Mouse (Mus musculus): Measurements from ENCODE around the gene Dnajc28. TPM values are rescaled to one million over a fixed set of nuclear protein-coding genes. Genes with fewer than 3 reads are reported as not detected.

Dnajc28 gene
- polyA plus RNA-seq, 1 experiment from 2014 or later, result 5.8 TPM

DNA sequence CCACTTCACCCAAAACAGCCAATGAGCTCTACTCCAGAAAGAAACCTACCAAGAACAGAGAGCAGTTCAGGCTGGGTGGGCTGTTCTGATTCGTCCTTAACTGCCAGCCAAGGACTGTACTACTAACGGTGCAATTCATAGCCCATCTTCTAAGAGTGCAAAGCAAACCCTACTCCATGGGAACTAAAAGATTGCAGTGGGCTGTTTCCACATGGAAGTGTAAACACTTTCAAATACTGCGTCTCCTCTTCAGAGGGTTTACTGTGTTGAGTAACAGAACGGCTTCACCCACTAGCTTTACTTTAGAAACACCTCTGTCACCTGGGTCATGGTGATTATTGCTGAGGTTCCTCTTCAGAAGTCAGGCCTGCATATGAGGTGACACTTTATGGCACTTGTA is 17.7 kb downstream of the Dnajc28 start:
- H3K27ac ChIP-seq (replicated peaks in 1 of 2; ENCODE audit: control insufficient read depth in 1 of 2, insufficient read depth in 1 of 2, low read depth in 2 of 2, low read length in 2 of 2), result no peak overlapping the region
- no peaks in the 10 kb centered on the region for H3K27me3 ChIP-seq (ENCODE audit: control insufficient read depth, insufficient read depth, low read length)
- 73% methylated on average over 4 of the region's 4 CpGs for WGBS
- no peaks in the 10 kb centered on the region for H3K36me3 ChIP-seq (ENCODE audit: control insufficient read depth, insufficient read depth, low read length)
- H3K9ac ChIP-seq (ENCODE audit: low read length), result no peak overlapping the region
- H3K4me3 ChIP-seq (ENCODE audit: control insufficient read depth in 1 of 2, insufficient read depth in 1 of 2, low read depth in 1 of 2, low read length in 2 of 2), result no peak overlapping the region
- peaks cover 0 to 7% of the 10 kb centered on the region in 2 experiments; a peak in 2 of 4 replicates for H3K4me1 ChIP-seq (ENCODE audit: control insufficient read depth in 2 of 2, insufficient read depth in 2 of 2, low read length in 2 of 2)
- no peak for ATAC-seq (ENCODE audit: insufficient number of reproducible peaks, insufficient read depth, low FRiP score, low read depth)
- no peaks in the 10 kb centered on the region for H3K9me3 ChIP-seq (ENCODE audit: control insufficient read depth, low read length)
- H3K4me2 ChIP-seq (ENCODE audit: low read length), result no peak overlapping the region

DNA sequence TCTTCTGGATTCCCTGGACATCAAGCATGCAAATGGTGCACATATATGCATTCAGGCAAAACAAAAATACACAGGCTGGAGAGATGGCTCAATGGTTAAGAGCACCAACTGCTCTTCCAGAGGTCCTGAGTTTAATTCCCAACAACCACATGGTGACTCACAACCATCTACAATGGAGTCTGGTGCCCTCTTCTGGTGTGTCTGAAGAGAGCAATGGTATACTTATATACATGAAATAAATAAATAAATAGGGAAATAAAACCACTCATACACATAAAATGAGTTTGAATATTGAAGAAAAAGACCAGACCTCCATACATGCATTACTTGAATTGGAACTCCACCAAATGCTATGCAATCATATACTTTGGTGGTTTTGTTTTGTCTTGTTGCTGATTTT is 19.6 kb downstream of the Dnajc28 start:
- peaks cover 0 to 7% of the 10 kb centered on the region in 2 experiments; a peak in 2 of 4 replicates for H3K4me1 ChIP-seq (ENCODE audit: control insufficient read depth in 2 of 2, insufficient read depth in 2 of 2, low read length in 2 of 2)
- H3K36me3 ChIP-seq (ENCODE audit: control insufficient read depth, insufficient read depth, low read length), result no peaks in the 10 kb centered on the region
- no peak overlapping the region for H3K9ac ChIP-seq (ENCODE audit: low read length)
- H3K4me2 ChIP-seq (ENCODE audit: low read length), result no peak overlapping the region
- no peak overlapping the region for H3K4me3 ChIP-seq (ENCODE audit: control insufficient read depth in 1 of 2, insufficient read depth in 1 of 2, low read depth in 1 of 2, low read length in 2 of 2)
- H3K27ac ChIP-seq (replicated peaks in 1 of 2; ENCODE audit: control insufficient read depth in 1 of 2, insufficient read depth in 1 of 2, low read depth in 2 of 2, low read length in 2 of 2), result no peak overlapping the region
- H3K27me3 ChIP-seq (ENCODE audit: control insufficient read depth, insufficient read depth, low read length), result no peaks in the 10 kb centered on the region
- no peak for ATAC-seq (ENCODE audit: insufficient number of reproducible peaks, insufficient read depth, low FRiP score, low read depth)
- no peaks in the 10 kb centered on the region for H3K9me3 ChIP-seq (ENCODE audit: control insufficient read depth, low read length)

DNA sequence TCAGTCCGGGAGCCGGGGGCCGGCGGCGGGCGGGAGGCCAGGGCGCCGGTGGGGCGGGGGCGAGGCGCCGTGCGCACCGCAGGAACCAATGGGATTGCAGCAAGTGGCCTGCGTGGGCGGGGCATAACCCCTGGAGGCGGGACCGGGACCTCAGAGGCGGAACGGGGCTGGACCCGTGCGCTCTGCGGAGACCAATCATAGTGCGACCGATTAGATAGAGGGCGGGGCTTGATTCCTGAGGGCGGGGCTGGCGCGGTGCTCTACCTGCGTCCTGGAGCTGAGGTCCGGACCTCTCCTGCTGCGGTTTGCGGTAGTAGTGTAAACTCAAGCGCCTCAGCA is 21.2 kb downstream of the Dnajc28 start, which contains the start of gene Tmem50b:
TSS of gene Tmem50b (minus strand) at position 129 of the 339 bp plus-strand sequence.
- H3K27ac ChIP-seq (replicated peaks in 1 of 2; ENCODE audit: control insufficient read depth in 1 of 2, insufficient read depth in 1 of 2, low read depth in 2 of 2, low read length in 2 of 2), result peak within 1 kb of the TSS; percentile 9 to 77; a peak in 2 of 4 replicates
- WGBS, result under 1% methylated on average over 34 of the region's 34 CpGs
- no peaks in the 10 kb centered on the region for H3K36me3 ChIP-seq (ENCODE audit: control insufficient read depth, insufficient read depth, low read length)

GRCm38 (mm10) chr16:91596779-91597671 is 21.8 kb downstream of the Dnajc28 start:
- Histone ChIP-seq H3K27ac (replicated peaks in 1 of 2; ENCODE audit: control insufficient read depth in 1 of 2, insufficient read depth in 1 of 2, low read depth in 2 of 2, low read length in 2 of 2) (peak overlapping the region; percentile 9 to 77; a peak in 2 of 4 replicates), H3K4me2 (ENCODE audit: low read length) (peak overlapping the region; percentile 82), H3K4me3 (ENCODE audit: control insufficient read depth in 1 of 2, insufficient read depth in 1 of 2, low read depth in 1 of 2, low read length in 2 of 2) (peak overlapping the region; percentile 80 to 88), H3K9ac (ENCODE audit: low read length) (peak overlapping the region; percentile 83), H3K36me3 (ENCODE audit: control insufficient read depth, insufficient read depth, low read length) (no peaks in the 10 kb centered on the region), H3K27me3 (ENCODE audit: control insufficient read depth, insufficient read depth, low read length) (no peaks in the 10 kb centered on the region), H3K9me3 (ENCODE audit: control insufficient read depth, low read length) (no peaks in the 10 kb centered on the region), H3K4me1 (ENCODE audit: control insufficient read depth in 2 of 2, insufficient read depth in 2 of 2, low read length in 2 of 2) (peaks cover 0 to 7% of the 10 kb centered on the region in 2 experiments; a peak in 2 of 4 replicates)
- peak; percentile 55 for ATAC-seq (ENCODE audit: insufficient number of reproducible peaks, insufficient read depth, low FRiP score, low read depth)
- under 1% methylated on average over 75 of the region's 75 CpGs for WGBS

More for the DNA sequence above, 21.2 kb downstream of the Dnajc28 start, which contains the start of gene Tmem50b:
- Histone ChIP-seq H3K4me3 (ENCODE audit: control insufficient read depth in 1 of 2, insufficient read depth in 1 of 2, low read depth in 1 of 2, low read length in 2 of 2) (peak within 1 kb of the TSS; percentile 80 to 88), H3K4me2 (ENCODE audit: low read length) (peak within 1 kb of the TSS; percentile 82), H3K27me3 (ENCODE audit: control insufficient read depth, insufficient read depth, low read length) (no peaks in the 10 kb centered on the region), H3K4me1 (ENCODE audit: control insufficient read depth in 2 of 2, insufficient read depth in 2 of 2, low read length in 2 of 2) (peaks cover 0 to 7% of the 10 kb centered on the region in 2 experiments; a peak in 2 of 4 replicates), H3K9ac (ENCODE audit: low read length) (peak within 1 kb of the TSS; percentile 83), H3K9me3 (ENCODE audit: control insufficient read depth, low read length) (no peaks in the 10 kb centered on the region)
- ATAC-seq (ENCODE audit: insufficient number of reproducible peaks, insufficient read depth, low FRiP score, low read depth), result peak; percentile 99

GRCm38 (mm10) chr16:91596397-91596778 is 22.4 kb downstream of the Dnajc28 start:
- Histone ChIP-seq H3K4me3 (ENCODE audit: control insufficient read depth in 1 of 2, insufficient read depth in 1 of 2, low read depth in 1 of 2, low read length in 2 of 2) (peak overlapping the region; percentile 80 to 88), H3K9me3 (ENCODE audit: control insufficient read depth, low read length) (no peaks in the 10 kb centered on the region), H3K27me3 (ENCODE audit: control insufficient read depth, insufficient read depth, low read length) (no peaks in the 10 kb centered on the region), H3K9ac (ENCODE audit: low read length) (peak overlapping the region; percentile 83), H3K27ac (replicated peaks in 1 of 2; ENCODE audit: control insufficient read depth in 1 of 2, insufficient read depth in 1 of 2, low read depth in 2 of 2, low read length in 2 of 2) (no peak overlapping the region; a peak in 1 of 4 replicates), H3K4me1 (ENCODE audit: control insufficient read depth in 2 of 2, insufficient read depth in 2 of 2, low read length in 2 of 2) (peaks cover 0 to 7% of the 10 kb centered on the region in 2 experiments; a peak in 2 of 4 replicates), H3K36me3 (ENCODE audit: control insufficient read depth, insufficient read depth, low read length) (no peaks in the 10 kb centered on the region), H3K4me2 (ENCODE audit: low read length) (peak overlapping the region; percentile 82)
- 19% methylated on average over 9 of the region's 9 CpGs for WGBS
- ATAC-seq (ENCODE audit: insufficient number of reproducible peaks, insufficient read depth, low FRiP score, low read depth), result no peak

- H3K4me1 ChIP-seq (ENCODE audit: control insufficient read depth in 2 of 2, insufficient read depth in 2 of 2, low read length in 2 of 2), result peaks cover 0 to 7% of the 10 kb centered on the region in 2 experiments; a peak in 2 of 4 replicates
- no peak for ATAC-seq (ENCODE audit: insufficient number of reproducible peaks, insufficient read depth, low FRiP score, low read depth)
- H3K36me3 ChIP-seq (ENCODE audit: control insufficient read depth, insufficient read depth, low read length), result no peaks in the 10 kb centered on the region
- H3K4me3 ChIP-seq (ENCODE audit: control insufficient read depth in 1 of 2, insufficient read depth in 1 of 2, low read depth in 1 of 2, low read length in 2 of 2), result no peak overlapping the region
- H3K27me3 ChIP-seq (ENCODE audit: control insufficient read depth, insufficient read depth, low read length), result no peaks in the 10 kb centered on the region
- H3K9me3 ChIP-seq (ENCODE audit: control insufficient read depth, low read length), result no peaks in the 10 kb centered on the region
- no peak overlapping the region for H3K9ac ChIP-seq (ENCODE audit: low read length)
- H3K4me2 ChIP-seq (ENCODE audit: low read length), result no peak overlapping the region
- 81% methylated on average over 6 of the region's 6 CpGs for WGBS
- H3K27ac ChIP-seq (replicated peaks in 1 of 2; ENCODE audit: control insufficient read depth in 1 of 2, insufficient read depth in 1 of 2, low read depth in 2 of 2, low read length in 2 of 2), result no peak overlapping the region
Observed at GRCm38 (mm10) chr16:91595076-91595475, 23.8 kb downstream of the Dnajc28 start.

DNA sequence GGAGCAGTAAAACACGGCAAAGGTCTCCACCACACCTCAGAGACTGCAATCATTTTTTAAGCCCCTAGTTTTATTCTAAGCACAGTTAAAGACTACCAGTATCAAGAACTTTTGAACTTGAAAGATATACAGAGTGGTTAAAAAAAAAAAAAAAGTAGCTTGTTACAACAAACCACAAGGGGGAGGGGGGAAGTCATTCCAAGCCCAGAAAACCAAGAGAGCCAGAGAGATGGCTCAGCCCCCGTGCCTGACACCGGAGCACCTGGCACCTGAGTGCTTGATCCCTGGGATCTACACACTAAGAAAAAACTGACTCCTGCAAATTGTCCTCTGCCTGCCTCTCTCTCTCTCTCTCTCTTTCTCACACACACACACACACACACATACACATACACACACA is 25.6 kb downstream of the Dnajc28 start:
- Histone ChIP-seq H3K9me3 (ENCODE audit: control insufficient read depth, low read length) (no peaks in the 10 kb centered on the region), H3K9ac (ENCODE audit: low read length) (no peak overlapping the region), H3K36me3 (ENCODE audit: control insufficient read depth, insufficient read depth, low read length) (no peaks in the 10 kb centered on the region), H3K27ac (replicated peaks in 1 of 2; ENCODE audit: control insufficient read depth in 1 of 2, insufficient read depth in 1 of 2, low read depth in 2 of 2, low read length in 2 of 2) (no peak overlapping the region), H3K4me3 (ENCODE audit: control insufficient read depth in 1 of 2, insufficient read depth in 1 of 2, low read depth in 1 of 2, low read length in 2 of 2) (no peak overlapping the region), H3K4me2 (ENCODE audit: low read length) (no peak overlapping the region), H3K4me1 (ENCODE audit: control insufficient read depth in 2 of 2, insufficient read depth in 2 of 2, low read length in 2 of 2) (peaks cover 0 to 7% of the 10 kb centered on the region in 2 experiments; a peak in 2 of 4 replicates), H3K27me3 (ENCODE audit: control insufficient read depth, insufficient read depth, low read length) (no peaks in the 10 kb centered on the region)
- no peak for ATAC-seq (ENCODE audit: insufficient number of reproducible peaks, insufficient read depth, low FRiP score, low read depth)
- 64% methylated on average over 3 of the region's 3 CpGs for WGBS

All from heart, embryonic 14.5 days (tissue).